Mouse (Mus musculus) heart, postnatal 25 days (tissue): ENCODE results near the gene Lrch4. TPM values are rescaled to one million over a fixed set of nuclear protein-coding genes. Genes with fewer than 3 reads are reported as not detected.
A peak's percentile ranks its signal among the peaks of the same experiment; 100 is the strongest.

ENCODE experiments used
- DNase-seq: peaks from one replicate; pipeline ENCODE4 v3.0.0; 2022; ENCODE audit warnings: low spot score
- intact Hi-C: fragments of 180-260 bp; cut with DNase I; formaldehyde crosslinking; loops from one replicate; pipeline ENCODE4 v1.15.1; 2025
- total RNA-seq, 2 experiments: library from RNA; stranded (reverse); gene quantifications; 2 replicates each; pipeline ENCODE4 v1.2.3; 2021

Gene Lrch4
- total RNA-seq, result 10 to 100 TPM; 17.6 to 18.2 TPM

DNA sequence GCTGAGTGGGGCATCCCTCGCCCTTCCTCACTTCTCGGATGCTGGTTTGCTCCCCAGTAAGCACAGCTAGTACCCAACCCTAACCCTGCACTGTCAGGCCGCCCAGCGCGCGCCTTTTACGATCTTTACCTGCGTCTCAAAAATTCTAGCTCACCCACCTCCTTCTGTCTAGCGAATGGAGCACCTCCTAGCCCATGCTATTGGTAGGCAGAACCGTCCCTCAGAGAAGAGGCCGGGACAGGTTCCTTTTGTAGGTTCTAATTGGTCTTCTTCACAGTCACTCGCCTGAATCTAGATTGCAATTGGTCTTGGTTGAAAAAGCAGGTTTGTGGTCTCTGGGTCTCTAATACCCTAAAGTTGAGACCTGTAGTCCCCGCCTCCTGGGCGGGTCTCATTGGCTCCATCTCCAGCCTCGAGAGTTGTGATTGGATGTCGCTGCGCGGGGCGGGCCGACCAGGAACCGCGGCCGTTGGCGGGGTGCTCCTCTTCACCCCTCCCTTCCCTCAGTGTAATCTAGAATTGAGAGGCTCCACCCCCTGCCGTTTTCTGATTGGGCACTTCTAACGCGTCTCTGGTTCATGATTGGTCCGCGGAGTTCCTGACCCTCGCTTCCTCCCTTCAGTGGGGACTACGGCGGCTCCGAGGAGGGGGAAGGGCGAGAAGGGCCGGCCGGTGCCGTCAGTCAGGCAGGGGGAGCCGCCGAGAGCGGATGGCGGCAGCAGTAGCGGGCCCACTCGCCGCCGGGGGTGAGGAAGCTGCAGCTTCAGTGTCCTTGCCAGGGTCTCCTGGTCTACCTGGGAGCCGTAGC is at the start of gene Lrch4, which contains the start of the genes Fbxo24 and Gm20605:
Gene Lrch4, plus strand, starts transcription at position 624 of the 808 bp plus-strand sequence.
Gene Fbxo24, minus strand, starts transcription at position 505 of the 808 bp plus-strand sequence.
Gene Gm20605, plus strand, starts transcription at position 678 of the 808 bp plus-strand sequence.
- intact Hi-C loops, result no loop called here
- peak; percentile 100 for DNase-seq

DNA sequence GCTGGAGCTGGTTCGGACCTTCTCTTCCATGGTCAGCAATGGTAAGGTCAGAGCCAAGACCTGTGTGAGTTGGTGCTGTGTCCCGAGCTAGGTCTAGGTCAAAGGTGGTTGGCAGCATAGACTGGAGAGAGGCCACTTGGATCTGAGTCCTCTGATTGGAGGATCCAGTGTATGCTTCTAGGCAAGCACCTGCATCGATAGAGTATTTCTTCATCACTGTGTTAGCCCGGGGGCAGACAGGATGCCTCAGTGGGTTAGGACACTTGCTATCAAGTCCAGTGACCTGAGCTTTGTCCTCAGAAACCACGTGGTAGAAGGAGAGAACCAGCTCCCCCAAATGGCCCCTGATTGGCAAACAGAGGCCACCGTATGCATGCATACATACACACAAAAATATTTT is 48.7 kb upstream of the Lrch4 start:
- no peak for DNase-seq
- intact Hi-C loops, result loop anchor here (5.0 kb wide), 1 partner anchor 177 kb away; no protein-coding TSS in a partner anchor

GRCm38 (mm10) chr5:137582702-137583101 is 46.2 kb upstream of the Lrch4 start:
- DNase-seq, result no peak
- intact Hi-C loops, result loop anchor here (5.0 kb wide), 1 partner anchor 175 kb away; no protein-coding TSS in a partner anchor

- no peak for DNase-seq
- intact Hi-C loops, result loop anchor here (2.0 to 5.0 kb wide), 2 partner anchors 69 to 174 kb away; no protein-coding TSS in a partner anchor
Observed at GRCm38 (mm10) chr5:137583670-137584169, 45.2 kb upstream of the Lrch4 start.

GRCm38 (mm10) chr5:137584976-137585375 is 43.9 kb upstream of the Lrch4 start:
- peak; percentile 31 for DNase-seq
- intact Hi-C loops, result loop anchor here (2.0 to 5.0 kb wide), 2 partner anchors 68 to 172 kb away; no protein-coding TSS in a partner anchor

DNA sequence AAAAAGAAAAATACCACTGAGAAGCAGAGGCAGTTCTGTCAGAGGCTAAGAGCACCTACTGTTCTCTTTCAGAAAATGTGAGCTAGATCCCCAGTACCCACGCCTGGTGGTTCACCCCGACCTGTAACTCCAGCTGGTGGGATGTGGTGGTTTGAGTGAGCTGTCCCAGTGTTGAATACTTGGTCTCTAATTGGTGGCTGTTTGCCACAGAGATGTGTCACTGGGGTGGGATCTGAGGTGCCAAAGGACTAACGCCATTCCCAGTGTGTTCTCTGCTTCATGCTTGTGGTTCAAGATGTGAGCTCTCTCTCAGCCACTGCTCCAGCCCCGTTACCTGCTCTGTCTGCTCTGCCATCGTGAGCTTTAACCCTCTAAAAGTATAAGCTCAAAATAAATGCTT is 38.4 kb upstream of the Lrch4 start:
- DNase-seq, result no peak
- intact Hi-C loops, result no loop called here

- intact Hi-C loops, result no loop called here
- no peak for DNase-seq
Observed at GRCm38 (mm10) chr5:137595921-137596320, 33.0 kb upstream of the Lrch4 start.

DNA sequence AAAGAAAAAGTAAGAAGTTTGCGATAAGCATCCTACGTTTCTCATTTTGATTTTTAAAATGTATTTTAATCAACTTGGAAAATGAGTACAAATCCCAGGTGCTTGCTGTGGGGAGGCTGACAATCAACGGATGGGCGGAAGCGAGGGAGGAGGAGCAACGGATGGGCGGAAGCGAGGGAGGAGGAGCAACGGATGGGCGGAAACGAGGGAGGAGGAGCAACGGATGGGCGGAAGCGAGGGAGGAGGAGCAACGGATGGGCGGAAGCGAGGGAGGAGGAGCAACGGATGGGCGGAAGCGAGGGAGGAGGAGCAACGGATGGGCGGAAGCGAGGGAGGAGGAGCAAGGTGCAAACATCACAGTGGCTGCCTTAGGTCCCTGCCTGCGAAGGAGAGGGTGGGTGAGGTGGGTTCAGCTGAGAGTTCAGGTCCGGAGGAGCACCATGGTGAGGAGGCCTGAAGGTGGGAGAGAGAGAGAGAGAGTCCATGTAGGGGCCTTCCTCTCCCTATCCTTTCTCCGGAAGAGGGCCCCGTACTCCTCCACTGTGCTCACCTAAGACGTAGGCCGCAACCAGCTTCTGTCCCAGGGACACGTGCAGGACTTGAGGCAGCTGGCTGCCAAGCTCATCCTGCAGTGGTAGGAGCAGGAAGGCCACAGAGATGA is 32.2 kb upstream of the Lrch4 start:
- intact Hi-C loops, result no loop called here
- no peak for DNase-seq

DNA sequence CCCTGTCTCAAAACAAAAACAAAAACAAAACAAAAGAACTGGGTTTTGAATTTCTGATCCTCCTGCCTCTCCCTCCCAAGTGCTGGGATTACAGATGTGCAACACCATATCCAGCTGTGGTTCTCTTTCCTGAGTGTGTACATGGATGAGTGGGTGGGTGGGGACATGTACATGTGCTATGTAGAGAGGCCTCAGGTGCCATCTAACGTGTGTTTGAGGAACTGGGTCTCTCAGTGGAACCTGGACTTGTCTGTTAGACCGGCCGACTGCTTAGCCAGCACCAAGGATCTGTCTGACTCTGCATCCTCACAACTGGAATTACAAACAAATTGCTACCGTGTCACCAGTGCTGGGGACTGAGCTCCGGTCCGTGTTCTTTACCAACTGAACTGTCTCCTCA is 31.3 kb upstream of the Lrch4 start:
- no peak for DNase-seq
- intact Hi-C loops, result no loop called here

DNA sequence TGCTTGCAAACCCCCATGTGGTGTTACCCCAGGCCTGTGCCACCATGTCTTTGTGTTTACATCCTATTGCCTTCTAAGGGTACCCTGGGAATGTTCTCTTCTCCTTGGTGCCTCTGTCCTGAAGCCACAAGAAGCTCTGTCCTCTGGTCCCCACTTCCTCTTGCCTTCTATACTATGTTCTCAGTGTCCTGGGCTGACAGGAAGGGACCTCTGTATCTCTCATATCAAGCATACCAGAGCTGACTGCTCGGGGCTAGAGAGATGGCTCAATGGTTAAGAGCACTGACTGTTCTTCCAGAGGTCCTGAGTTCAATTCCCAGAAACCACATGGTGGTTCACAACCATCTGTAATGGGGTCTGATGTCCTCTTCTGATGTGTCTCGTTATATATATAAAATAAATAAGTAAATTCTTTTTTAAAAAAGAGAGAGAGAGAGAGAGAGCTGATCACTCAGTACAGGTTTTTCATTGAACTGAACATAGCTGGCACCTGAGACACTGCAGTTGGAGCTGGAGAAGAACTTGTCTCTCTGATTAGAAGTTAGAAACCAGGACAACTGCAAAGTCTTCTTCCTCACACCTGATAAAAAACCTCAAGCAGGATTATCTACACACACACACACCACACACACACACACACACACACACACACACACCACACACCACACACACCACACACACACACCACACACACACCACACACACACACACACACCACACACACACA is 30.7 kb upstream of the Lrch4 start:
- intact Hi-C loops, result no loop called here
- DNase-seq, result no peak

- DNase-seq, result no peak
- intact Hi-C loops, result no loop called here
Observed at GRCm38 (mm10) chr5:137599600-137599999, 29.3 kb upstream of the Lrch4 start.

DNA sequence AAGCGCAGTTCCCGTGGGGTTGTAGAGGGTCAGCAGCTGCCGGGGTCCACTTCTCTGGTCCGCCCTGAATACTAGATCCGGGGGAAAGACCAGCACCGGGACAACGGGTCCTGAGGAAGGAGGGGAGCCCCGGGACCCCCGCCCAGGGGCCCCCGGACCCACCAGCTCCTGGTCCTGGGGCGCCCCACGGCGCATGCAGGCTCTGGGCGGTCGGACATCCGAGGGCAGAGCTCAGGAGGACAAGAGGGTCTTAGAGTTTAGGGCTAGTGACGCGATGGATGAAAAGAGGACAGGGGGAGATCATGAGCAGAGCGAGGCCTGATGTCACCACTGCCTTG is 28.7 kb upstream of the Lrch4 start:
- no peak for DNase-seq
- intact Hi-C loops, result loop anchor here (2.0 to 5.0 kb wide), 3 partner anchors 67 to 157 kb away; partner anchors contain the start of genes Epo, Gnb2 and Pop7

DNA sequence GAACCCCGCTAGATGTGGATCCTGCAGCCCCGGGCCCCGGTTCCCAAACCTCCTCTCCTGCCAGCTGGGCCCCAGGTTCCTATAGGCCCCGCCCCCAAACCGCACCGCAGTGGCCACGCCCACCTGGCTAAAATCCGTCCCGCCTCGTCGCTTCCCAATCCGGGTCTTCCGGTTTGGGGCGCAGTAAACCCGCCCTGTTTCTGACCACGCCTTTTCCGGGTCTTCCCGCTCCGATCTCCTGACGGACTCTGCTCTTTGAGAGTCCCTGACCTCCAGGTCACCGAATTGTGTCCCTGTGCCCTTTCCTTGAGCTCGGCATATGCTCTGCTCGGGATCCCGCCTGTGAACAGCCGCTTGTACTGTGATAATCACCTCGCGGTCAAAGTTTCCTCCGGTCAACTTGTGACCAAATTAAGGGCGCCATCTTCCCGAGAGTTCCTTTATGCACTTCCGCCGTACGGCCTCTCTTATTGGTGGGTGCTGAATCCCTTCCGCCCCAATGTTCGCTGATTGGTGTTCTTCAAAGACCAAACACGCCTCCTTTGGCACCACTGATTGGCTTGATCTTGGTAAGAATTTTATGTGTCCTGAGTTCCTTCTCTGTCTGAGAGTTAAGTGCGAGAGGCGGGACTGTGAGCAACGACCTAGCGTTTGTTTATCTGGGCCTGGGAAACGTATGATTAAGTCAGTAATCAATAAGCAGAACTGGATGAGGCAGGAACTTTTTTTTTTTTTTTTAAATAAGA is 28.1 kb upstream of the Lrch4 start, which contains the start of gene Mospd3:
Gene Mospd3, minus strand, starts transcription at position 440 of the 746 bp plus-strand sequence.
- intact Hi-C loops, result loop anchor here (2.0 to 5.0 kb wide), 3 partner anchors 68 to 157 kb away; partner anchors contain the start of genes Epo, Gnb2 and Pop7

GRCm38 (mm10) chr5:137601365-137601729 is 27.6 kb upstream of the Lrch4 start:
- DNase-seq, result no peak
- intact Hi-C loops, result loop anchor here (2.0 to 5.0 kb wide), 3 partner anchors 69 to 156 kb away; partner anchors contain the start of genes Epo, Gnb2 and Pop7

More for the DNA sequence above, 28.1 kb upstream of the Lrch4 start, which contains the start of gene Mospd3:
- peak; percentile 92 for DNase-seq

- intact Hi-C loops, result no loop called here
- no peak for DNase-seq
Observed at GRCm38 (mm10) chr5:137607860-137608653, 20.9 kb upstream of the Lrch4 start.

GRCm38 (mm10) chr5:137608654-137609190 is 20.2 kb upstream of the Lrch4 start:
- DNase-seq, result no peak
- intact Hi-C loops, result no loop called here

DNA sequence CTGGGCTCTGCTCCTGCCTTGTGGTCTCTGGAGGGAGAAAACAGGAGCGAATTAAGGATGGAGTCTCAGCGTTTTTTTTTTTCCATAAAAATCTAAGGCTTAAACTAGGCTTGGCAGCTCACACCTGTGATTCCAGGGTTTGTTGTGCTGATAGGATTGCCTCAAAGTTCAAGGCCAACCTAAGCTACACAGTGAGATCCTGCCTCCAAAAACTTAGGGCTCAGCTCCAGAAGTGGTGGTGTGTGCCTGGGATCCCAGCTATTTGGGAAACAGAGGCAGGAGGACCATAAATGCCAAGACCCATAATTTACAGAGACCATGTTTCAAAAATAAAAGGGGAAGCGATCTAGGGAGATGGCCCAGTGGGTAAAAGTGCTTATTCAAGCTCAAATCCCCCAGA is 19.6 kb upstream of the Lrch4 start:
- intact Hi-C loops, result no loop called here
- DNase-seq, result no peak

DNA sequence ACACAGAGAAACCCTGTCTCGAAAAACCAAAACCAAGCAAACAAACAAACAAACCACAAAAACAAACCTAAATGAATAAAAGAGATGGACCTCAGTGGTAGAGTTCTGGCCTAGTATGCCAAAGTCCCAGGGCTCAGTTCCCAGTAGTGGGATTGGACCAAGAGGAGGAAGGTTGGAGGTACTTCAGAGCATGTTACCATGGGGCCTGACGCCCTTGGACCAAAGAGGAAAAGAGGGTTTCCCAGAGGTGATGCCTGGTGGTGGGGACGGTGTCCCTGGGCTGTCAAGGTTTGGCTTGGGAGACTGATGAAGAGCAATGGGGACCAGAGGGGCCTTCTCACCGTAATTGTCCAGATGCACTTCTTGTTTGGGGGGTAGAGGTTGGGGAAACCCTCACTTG is 18.9 kb upstream of the Lrch4 start:
- intact Hi-C loops, result no loop called here
- DNase-seq, result no peak
